Mouse (Mus musculus) liver, adult 2 months (tissue): ENCODE results near the gene Atg16l2. TPM values are rescaled to one million over a fixed set of nuclear protein-coding genes. Genes with fewer than 3 reads are reported as not detected.

Experiments used
- DNase-seq: peaks from one replicate; pipeline ENCODE4 v3.0.0-alpha.2; 2011; ENCODE audit warnings: low read depth, low spot score; ENCODE audit errors: extremely low read depth
- H3K27ac ChIP-seq: fragments of 200-500 bp; replicated peaks from 2 replicates; pipeline ENCODE4 v1.5.1; 2012; ENCODE audit warnings: low read depth, mild to moderate bottlenecking, control low read depth, inconsistent platforms, low read length; ENCODE audit not compliant: insufficient read depth
- H3K27me3 ChIP-seq: fragments of 200-500 bp; 2 replicates; pipeline ENCODE4 v1.6.1; 2012; ENCODE audit warnings: mild to moderate bottlenecking, moderate library complexity, low read length, inconsistent platforms; ENCODE audit not compliant: control insufficient read depth, insufficient read depth
- H3K36me3 ChIP-seq: fragments of 200-500 bp; 2 replicates; pipeline ENCODE4 v1.6.1; 2012; ENCODE audit warnings: low read length, inconsistent platforms; ENCODE audit not compliant: control insufficient read depth, insufficient read depth
- H3K4me1 ChIP-seq: fragments of 200-500 bp; 2 replicates; pipeline ENCODE4 v1.6.1; 2011; ENCODE audit warnings: low read length; ENCODE audit not compliant: control insufficient read depth, insufficient read depth
- H3K4me3 ChIP-seq: fragments of 200-500 bp; 2 replicates; pipeline ENCODE4 v1.5.1; 2011; ENCODE audit warnings: low read depth, mild to moderate bottlenecking, control low read depth, low read length, moderate library complexity; ENCODE audit not compliant: insufficient read depth
- H3K79me2 ChIP-seq: fragments of 200-500 bp; 2 replicates; pipeline ENCODE4 v1.6.1; 2012; ENCODE audit warnings: inconsistent platforms, mild to moderate bottlenecking, low read length, moderate library complexity; ENCODE audit not compliant: control insufficient read depth, insufficient read depth
- H3K9ac ChIP-seq: fragments of 200-500 bp; 2 replicates; pipeline ENCODE4 v1.6.1; 2012; ENCODE audit warnings: low read depth, mild to moderate bottlenecking, control low read depth, inconsistent platforms, low read length
- CTCF ChIP-seq: fragments of 200-500 bp; IDR thresholded peaks from 2 replicates; pipeline ENCODE4 v1.5.1; 2011; ENCODE audit warnings: low read depth, low read length, control low read depth
- POLR2A ChIP-seq: fragments of 200-500 bp; IDR thresholded peaks from 2 replicates; pipeline ENCODE4 v1.6.1; 2011; ENCODE audit warnings: low read length, control low read depth; ENCODE audit not compliant: insufficient read depth; ENCODE audit errors: extremely low read depth
- WGBS: fragments of 180-500 bp; shearing (Covaris S2); methylation state at CpG from one replicate; pipeline ENCODE4 v1.1.7; 2018; 5-methylcytosine and 5-hydroxymethylcytosine counted together
- polyA plus RNA-seq: library from polyadenylated mRNA; depleted of rRNA; stranded (reverse); fragments of >200 nt; gene quantifications from 2 replicates; pipeline ENCODE4 v1.2.3, GENCODE M21; 2012; rRNA removed
- total RNA-seq: library from RNA; depleted of rRNA; stranded (reverse); fragments of >200 nt; gene quantifications from 2 replicates; pipeline ENCODE4 v1.2.3, GENCODE M21; 2014; rRNA removed

The Atg16l2 gene
- total RNA-seq (8.7 and 9.1 TPM in 2 replicates), polyA plus RNA-seq (8.2 and 13.8 TPM in 2 replicates)

GRCm38 (mm10) chr7:101301881-101302456 lies at the start of gene Atg16l2:
Gene Atg16l2 (minus strand): TSS chr7:101302251.
- Histone ChIP-seq H3K79me2 (no peaks in the 10 kb centered on the region), H3K27ac (peak within 1 kb of the TSS; percentile 66), H3K4me1 (peaks cover 23% of the 10 kb centered on the region), H3K9ac (peak within 1 kb of the TSS; percentile 91), H3K4me3 (peak within 1 kb of the TSS; percentile 81), H3K27me3 (no peaks in the 10 kb centered on the region), H3K36me3 (no peaks in the 10 kb centered on the region)
- peak; percentile 97 for DNase-seq
- peak; percentile 40; the same call in 1 of the 2 replicates for TF ChIP-seq CTCF
- peak; percentile 71; the same call in 1 of the 2 replicates for TF ChIP-seq POLR2A
- WGBS, result under 1% methylated on average over 39 of the region's 39 CpGs

GRCm38 (mm10) chr7:101349861-101350260 lies 47.8 kb upstream of the Atg16l2 start:
- Histone ChIP-seq H3K4me3 (no peak overlapping the region), H3K4me1 (peaks cover 58% of the 10 kb centered on the region)
- 36% methylated on average over 2 of the region's 2 CpGs for WGBS

GRCm38 (mm10) chr7:101348312-101348711 lies 46.3 kb upstream of the Atg16l2 start:
- DNase-seq, result peak; percentile 68
- H3K79me2 ChIP-seq, result no peaks in the 10 kb centered on the region
- H3K4me1 ChIP-seq, result peaks cover 60% of the 10 kb centered on the region
- H3K4me3 ChIP-seq, result peak overlapping the region; percentile 70
- peak overlapping the region; percentile 73 for H3K27ac ChIP-seq
- 4% methylated on average over 13 of the region's 13 CpGs for WGBS
- H3K27me3 ChIP-seq, result no peaks in the 10 kb centered on the region
- peaks cover 22% of the 10 kb centered on the region for H3K36me3 ChIP-seq
- H3K9ac ChIP-seq, result peak overlapping the region; percentile 72
- TF ChIP-seq POLR2A, result no peak
- TF ChIP-seq CTCF, result no peak

More at GRCm38 (mm10) chr7:101349861-101350260, 47.8 kb upstream of the Atg16l2 start:
- peak overlapping the region; percentile 1; the same call in 1 of the 2 replicates for H3K9ac ChIP-seq
- H3K36me3 ChIP-seq, result peaks cover 8% of the 10 kb centered on the region
- H3K79me2 ChIP-seq, result no peaks in the 10 kb centered on the region
- H3K27ac ChIP-seq, result peak overlapping the region; percentile 32
- DNase-seq, result peak; percentile 38
- H3K27me3 ChIP-seq, result no peaks in the 10 kb centered on the region
- TF ChIP-seq CTCF (no peak), POLR2A (no peak)

GRCm38 (mm10) chr7:101347767-101348270 lies 45.8 kb upstream of the Atg16l2 start, which contains the start of gene Arap1:
Gene Arap1 (plus strand): TSS chr7:101348067.
- peak within 1 kb of the TSS; percentile 70 for H3K4me3 ChIP-seq
- peak within 1 kb of the TSS; percentile 72 for H3K9ac ChIP-seq
- DNase-seq, result peak; percentile 56
- no peaks in the 10 kb centered on the region for H3K27me3 ChIP-seq
- 2% methylated on average over 35 of the region's 35 CpGs for WGBS
- peaks cover 26% of the 10 kb centered on the region for H3K36me3 ChIP-seq
- TF ChIP-seq POLR2A (no peak), CTCF (no peak)
- H3K79me2 ChIP-seq, result no peaks in the 10 kb centered on the region
- H3K4me1 ChIP-seq, result peaks cover 59% of the 10 kb centered on the region
- H3K27ac ChIP-seq, result peak within 1 kb of the TSS; percentile 73

GRCm38 (mm10) chr7:101346991-101347390 lies 44.9 kb upstream of the Atg16l2 start:
- TF ChIP-seq POLR2A (no peak), CTCF (no peak)
- Histone ChIP-seq H3K4me1 (peaks cover 62% of the 10 kb centered on the region), H3K36me3 (peaks cover 29% of the 10 kb centered on the region)

More at GRCm38 (mm10) chr7:101346991-101347390, 44.9 kb upstream of the Atg16l2 start:
- Histone ChIP-seq H3K79me2 (no peaks in the 10 kb centered on the region), H3K4me3 (no peak overlapping the region), H3K9ac (0 out of 2 replicates have a peak overlapping the region, but pooled peaks have one; percentile 1), H3K27ac (peak overlapping the region; percentile 43), H3K27me3 (no peaks in the 10 kb centered on the region)
- WGBS, result 32% methylated on average over 2 of the region's 2 CpGs
- DNase-seq, result peak; percentile 55
